Mouse (Mus musculus) liver, embryonic 13.5 days (tissue): Measurements from ENCODE around the gene Duox1. TPM values are rescaled to one million over a fixed set of nuclear protein-coding genes. Genes with fewer than 3 reads are reported as not detected.
A peak's percentile ranks its signal among the peaks of the same experiment; 100 is the strongest.

Experiments used
- ATAC-seq: fragments of 200-750 bp; cut with Nextera tagmentation; 2 replicates; pipeline ENCODE4 v1.8.0; 2017; ENCODE audit warnings: low read depth, mild to moderate bottlenecking, moderate number of reproducible peaks, moderate library complexity
- DNase-seq: peaks from one replicate; pipeline ENCODE4 v3.0.0; 2022
- H3K27ac ChIP-seq: fragments of 300-500 bp; sonication (generic); 2 replicates; pipeline ENCODE4 v1.5.1; 2015; ENCODE audit warnings: moderate library complexity, mild to moderate bottlenecking, inconsistent platforms
- H3K27me3 ChIP-seq: fragments of 300-500 bp; sonication (generic); 2 replicates; pipeline ENCODE4 v1.6.1; 2015; ENCODE audit warnings: mild to moderate bottlenecking, inconsistent platforms
- H3K36me3 ChIP-seq: fragments of 300-500 bp; sonication (generic); 2 replicates; pipeline ENCODE4 v1.6.1; 2015; ENCODE audit warnings: mild to moderate bottlenecking, inconsistent platforms
- H3K4me1 ChIP-seq: fragments of 300-500 bp; sonication (generic); replicated peaks from 2 replicates; pipeline ENCODE4 v1.6.1; 2015; ENCODE audit warnings: inconsistent platforms
- H3K4me2 ChIP-seq: fragments of 300-500 bp; sonication (generic); 2 replicates; pipeline ENCODE4 v1.6.1; 2015; ENCODE audit warnings: inconsistent platforms, mild to moderate bottlenecking, moderate library complexity
- H3K4me3 ChIP-seq: fragments of 300-500 bp; sonication (generic); replicated peaks from 2 replicates; pipeline ENCODE4 v1.5.1; 2015; ENCODE audit warnings: mild to moderate bottlenecking, inconsistent platforms
- H3K9ac ChIP-seq: fragments of 300-500 bp; sonication (generic); 2 replicates; pipeline ENCODE4 v1.6.1; 2015; ENCODE audit warnings: mild to moderate bottlenecking, inconsistent platforms
- H3K9me3 ChIP-seq: fragments of 300-500 bp; sonication (generic); replicated peaks from 2 replicates; pipeline ENCODE4 v1.6.1; 2016; ENCODE audit warnings: inconsistent platforms
- WGBS: fragments of 180-500 bp; shearing (Covaris S2); methylation state at CpG from one replicate; pipeline ENCODE4 v1.1.7; 2015; ENCODE audit not compliant: insufficient replicate concordance; 5-methylcytosine and 5-hydroxymethylcytosine counted together
- polyA plus RNA-seq: library from polyadenylated mRNA; unstranded; fragments of >200 nt; fragmentation: Nextera tagmentation; extraction: Ambion mirVana; gene quantifications from 2 replicates; pipeline ENCODE4 v1.2.1, GENCODE M21; 2015

Duox1 gene
- polyA plus RNA-seq, 1 experiment from 2014 or later = not detected

DNA sequence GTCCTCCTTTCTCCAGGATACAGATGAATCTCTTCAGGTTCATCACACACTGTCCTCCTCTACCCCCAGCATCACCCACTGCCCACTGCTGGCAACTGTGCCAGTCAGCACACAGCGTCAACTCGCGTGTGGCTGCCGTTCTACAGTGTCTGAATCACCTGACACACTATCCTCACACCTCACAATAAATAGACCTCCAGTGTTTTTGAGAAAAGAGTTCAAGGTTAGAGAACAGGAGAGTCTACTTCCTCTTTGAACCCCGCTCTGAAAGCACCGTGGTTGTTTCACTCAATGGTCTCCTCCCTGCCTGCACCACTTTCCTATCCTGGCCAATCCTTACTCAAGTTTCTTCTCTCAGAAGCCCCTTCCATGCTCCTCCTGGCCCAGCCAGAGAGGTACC, 45.7 kb downstream of the Duox1 start:
- peaks cover 37% of the 10 kb centered on the region for H3K36me3 ChIP-seq
- no peak overlapping the region for H3K4me2 ChIP-seq
- H3K4me3 ChIP-seq = no peak overlapping the region
- H3K27me3 ChIP-seq = no peaks in the 10 kb centered on the region
- peaks cover 44% of the 10 kb centered on the region for H3K4me1 ChIP-seq
- H3K9ac ChIP-seq = no peak overlapping the region
- 71% methylated on average over 6 of the region's 6 CpGs for WGBS
- no peak for DNase-seq
- no peaks in the 10 kb centered on the region for H3K9me3 ChIP-seq
- no peak overlapping the region for H3K27ac ChIP-seq
- ATAC-seq = no peak

DNA sequence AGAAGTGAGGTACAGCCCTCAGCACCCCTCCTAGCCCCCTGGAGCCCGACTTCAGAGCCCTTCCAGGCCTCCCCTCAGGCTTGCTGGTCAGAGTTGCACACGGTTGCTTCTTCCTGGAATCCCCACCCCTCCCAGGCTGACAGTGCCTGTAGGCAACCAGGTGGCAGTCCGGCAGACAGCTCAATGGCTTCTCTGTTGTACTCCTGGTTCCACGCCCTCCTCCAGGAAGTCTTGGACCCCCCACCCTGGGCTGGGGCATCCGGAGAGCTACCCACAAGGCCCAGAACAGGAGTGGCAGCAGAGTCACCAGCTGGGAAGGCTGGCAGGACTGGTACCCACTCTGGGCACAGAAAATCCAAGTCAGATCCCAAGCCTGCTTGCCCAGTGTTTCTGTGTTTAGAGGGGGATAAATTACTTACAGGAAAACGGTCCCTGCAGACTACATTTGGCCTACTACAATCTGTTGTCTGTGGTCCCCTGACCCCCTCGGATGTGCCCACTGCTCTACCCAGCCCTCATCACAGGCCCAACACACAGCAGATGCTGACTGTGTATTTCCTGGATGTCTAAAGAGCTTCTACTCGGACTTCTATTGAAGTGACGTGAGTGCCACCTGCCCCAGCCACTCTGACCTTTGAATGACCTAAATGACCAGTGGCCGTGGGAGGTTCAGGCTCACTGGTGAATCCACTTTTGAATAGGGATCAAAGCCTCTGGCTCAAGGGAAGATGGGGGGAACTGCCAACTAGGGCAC, 46.6 kb downstream of the Duox1 start:
- Histone ChIP-seq H3K36me3 (peaks cover 28% of the 10 kb centered on the region), H3K27me3 (no peaks in the 10 kb centered on the region), H3K4me1 (peaks cover 52% of the 10 kb centered on the region), H3K9me3 (no peaks in the 10 kb centered on the region), H3K4me2 (no peak overlapping the region), H3K9ac (no peak overlapping the region), H3K4me3 (no peak overlapping the region), H3K27ac (0 out of 2 replicates have a peak overlapping the region, but pooled peaks have one; percentile 0)
- no peak for DNase-seq
- ATAC-seq = no peak
- 60% methylated on average over 10 of the region's 10 CpGs for WGBS

DNA sequence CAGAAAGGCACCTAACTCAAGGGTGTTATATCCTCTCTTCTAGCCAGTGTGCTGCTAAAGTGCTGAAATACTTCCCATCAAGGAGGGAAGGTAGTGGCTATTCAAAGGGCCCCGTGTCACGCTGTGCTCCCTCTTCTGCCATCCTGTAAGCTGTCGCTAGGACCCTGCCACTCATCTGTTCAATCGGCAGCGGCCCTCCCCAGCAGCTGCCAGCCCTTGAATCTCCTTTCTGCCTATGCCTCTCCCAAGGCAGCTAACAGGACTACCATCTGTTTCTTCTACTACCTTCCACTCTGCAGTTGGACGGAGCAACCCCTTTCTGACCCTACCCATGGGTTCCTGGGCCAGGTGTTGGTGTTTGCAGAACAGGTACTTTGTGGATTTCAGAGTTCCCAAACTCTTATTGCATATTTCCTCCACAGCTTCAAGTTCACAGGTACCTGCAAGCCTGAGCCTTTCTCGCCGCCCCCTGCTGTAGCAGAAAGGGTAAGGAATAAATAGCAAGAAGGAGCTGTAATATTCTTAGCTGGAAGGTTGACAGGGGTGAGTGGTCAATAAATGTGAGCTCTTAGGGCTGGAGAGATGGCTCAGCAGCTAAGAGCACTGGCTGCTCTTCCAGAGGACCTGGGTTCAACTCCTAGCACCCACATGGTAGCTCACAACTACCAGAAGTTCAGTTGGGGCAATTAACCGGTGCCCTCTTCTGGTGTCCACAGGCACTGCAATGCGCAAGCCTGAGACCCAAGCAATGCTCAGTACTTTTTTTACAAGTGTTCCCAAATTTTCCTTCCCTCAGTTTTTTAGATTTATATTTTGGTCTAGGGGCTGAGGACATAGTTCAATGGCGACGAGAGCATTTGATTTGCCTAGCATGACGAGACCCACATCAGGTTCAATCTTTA, 47.4 kb downstream of the Duox1 start:
- H3K27ac ChIP-seq = no peak overlapping the region
- ATAC-seq = no peak
- peaks cover 25% of the 10 kb centered on the region for H3K36me3 ChIP-seq
- H3K4me1 ChIP-seq = peaks cover 61% of the 10 kb centered on the region
- DNase-seq = no peak
- no peaks in the 10 kb centered on the region for H3K27me3 ChIP-seq
- 85% methylated on average over 13 of the region's 13 CpGs for WGBS
- no peak overlapping the region for H3K4me3 ChIP-seq
- no peaks in the 10 kb centered on the region for H3K9me3 ChIP-seq
- H3K9ac ChIP-seq = no peak overlapping the region
- H3K4me2 ChIP-seq = no peak overlapping the region

DNA sequence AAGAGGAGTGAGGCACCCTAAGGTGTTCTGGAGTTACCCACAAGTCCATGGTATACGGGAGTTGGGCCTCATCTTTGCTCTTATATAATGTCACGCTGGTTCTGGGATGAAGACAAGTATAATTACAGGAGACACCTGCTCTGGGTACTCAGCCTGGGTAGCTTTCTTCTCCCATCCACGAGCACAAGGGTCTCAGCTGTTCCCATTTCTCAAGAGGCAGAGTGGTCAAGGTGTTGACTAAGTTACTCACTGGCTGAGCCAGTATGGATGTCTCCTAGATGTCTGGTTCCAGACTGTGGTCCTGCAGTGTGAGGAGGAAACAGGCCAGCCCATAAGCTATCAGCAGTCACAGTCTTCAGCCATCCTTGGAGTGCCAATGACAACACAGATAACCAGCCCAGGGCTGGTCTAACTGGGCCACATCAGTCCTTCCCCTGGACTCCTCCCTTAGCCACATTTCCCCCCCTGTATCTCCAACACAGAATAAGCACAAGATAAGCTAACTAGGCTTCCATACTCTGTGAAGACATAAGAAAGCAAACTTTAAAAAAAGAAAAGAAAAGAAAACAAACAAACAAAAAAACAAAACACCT, 49.0 kb downstream of the Duox1 start:
- H3K4me2 ChIP-seq = peak overlapping the region; percentile 51
- peak overlapping the region; percentile 44 for H3K9ac ChIP-seq
- H3K9me3 ChIP-seq = no peaks in the 10 kb centered on the region
- H3K4me3 ChIP-seq = no peak overlapping the region
- no peaks in the 10 kb centered on the region for H3K27me3 ChIP-seq
- peaks cover 71% of the 10 kb centered on the region for H3K4me1 ChIP-seq
- H3K36me3 ChIP-seq = peaks cover 20% of the 10 kb centered on the region
- 63% methylated on average over 3 of the region's 3 CpGs for WGBS
- peak overlapping the region; percentile 88 for H3K27ac ChIP-seq
- peak; percentile 90 for ATAC-seq
- peak; percentile 69 for DNase-seq

DNA sequence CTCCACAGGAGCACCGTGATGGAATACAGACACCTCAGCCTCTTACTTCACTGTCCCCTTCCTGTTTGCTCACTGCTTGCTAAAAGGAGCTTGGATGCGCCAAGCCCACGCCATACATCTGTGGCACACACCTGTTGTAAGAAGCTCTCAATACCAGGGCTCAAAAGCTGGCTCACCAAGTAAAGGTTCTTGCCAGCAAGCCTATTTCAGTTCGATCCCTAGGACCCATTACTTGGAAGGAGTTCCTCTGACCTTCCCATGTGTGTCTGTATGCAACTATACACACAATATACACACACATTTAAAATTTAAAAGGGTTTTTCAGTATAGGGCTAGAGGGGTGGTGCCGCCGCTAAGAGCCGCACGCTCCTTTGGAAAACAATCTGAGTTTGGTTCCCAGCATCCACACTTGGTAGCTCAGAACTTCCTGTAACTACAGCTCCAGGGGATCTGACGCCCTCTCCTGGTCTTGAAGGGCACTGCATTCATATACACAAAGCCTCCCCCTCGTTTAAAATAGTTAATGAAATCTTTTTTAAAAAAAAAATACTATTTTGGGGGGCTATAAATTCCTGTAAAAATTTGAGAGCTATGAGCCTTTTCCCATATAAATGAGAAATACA, 49.9 kb downstream of the Duox1 start:
- Histone ChIP-seq H3K27me3 (no peaks in the 10 kb centered on the region), H3K36me3 (peaks cover 15% of the 10 kb centered on the region), H3K9ac (no peak overlapping the region; the same call in 1 of the 2 replicates), H3K4me2 (peak overlapping the region; percentile 51; the same call in 1 of the 2 replicates), H3K4me3 (no peak overlapping the region), H3K27ac (peak overlapping the region; percentile 83), H3K9me3 (no peaks in the 10 kb centered on the region), H3K4me1 (peaks cover 80% of the 10 kb centered on the region)
- no peak for ATAC-seq
- DNase-seq = no peak
- WGBS = 76% methylated on average over 10 of the region's 10 CpGs

DNA sequence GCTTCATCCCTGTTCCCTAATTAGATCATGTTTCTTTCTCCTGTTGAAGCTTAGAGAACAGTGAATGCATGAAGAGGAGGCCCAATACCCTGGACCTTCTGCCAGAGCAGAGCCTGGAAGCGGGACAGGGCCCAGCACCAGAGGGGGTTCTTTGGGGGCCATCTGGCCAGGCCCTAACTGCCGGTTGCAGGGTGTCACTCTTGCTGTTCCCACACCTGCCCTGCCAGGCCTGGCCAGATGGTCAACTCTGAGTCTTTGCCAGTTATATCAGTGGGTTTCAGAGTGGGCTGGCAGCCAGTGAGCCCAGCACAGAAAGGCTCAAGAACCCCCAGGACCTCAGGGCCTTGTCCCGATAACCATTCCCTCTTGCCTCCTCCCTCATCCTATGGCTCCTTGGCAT, 50.6 kb downstream of the Duox1 start:
- Histone ChIP-seq H3K4me1 (peaks cover 86% of the 10 kb centered on the region), H3K27me3 (no peaks in the 10 kb centered on the region), H3K27ac (0 out of 2 replicates have a peak overlapping the region, but pooled peaks have one; percentile 16), H3K36me3 (peaks cover 15% of the 10 kb centered on the region), H3K9me3 (no peaks in the 10 kb centered on the region), H3K4me2 (no peak overlapping the region), H3K4me3 (no peak overlapping the region), H3K9ac (no peak overlapping the region; the same call in 1 of the 2 replicates)
- DNase-seq (no peak), ATAC-seq (no peak)
- WGBS = 91% methylated on average over 3 of the region's 3 CpGs

DNA sequence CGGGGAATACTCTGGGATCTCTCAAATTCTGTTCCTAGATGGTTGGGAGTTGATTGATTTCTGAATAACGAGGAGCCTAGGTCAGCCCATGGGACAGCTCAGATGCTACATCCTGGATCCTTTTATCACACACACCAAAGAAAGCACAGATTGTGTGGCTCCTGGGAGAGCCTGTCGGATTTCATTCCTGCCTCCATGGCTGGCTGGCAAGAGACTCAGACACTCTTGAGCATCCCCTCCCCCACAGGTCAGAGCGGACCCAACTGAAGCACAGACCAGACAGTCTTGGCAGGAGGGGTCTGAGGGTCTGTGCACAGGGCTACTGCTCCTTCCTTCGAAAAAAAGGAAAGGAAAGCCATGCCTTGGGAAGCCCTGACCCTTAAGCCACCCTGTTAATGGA, 51.2 kb downstream of the Duox1 start:
- H3K4me2 ChIP-seq = peak overlapping the region; percentile 99; the same call in 1 of the 2 replicates
- no peak overlapping the region for H3K4me3 ChIP-seq
- H3K9ac ChIP-seq = peak overlapping the region; percentile 91; the same call in 1 of the 2 replicates
- ATAC-seq = no peak
- H3K4me1 ChIP-seq = peaks cover 85% of the 10 kb centered on the region
- H3K36me3 ChIP-seq = peaks cover 15% of the 10 kb centered on the region
- H3K9me3 ChIP-seq = no peaks in the 10 kb centered on the region
- WGBS = 64% methylated on average over 5 of the region's 5 CpGs
- H3K27ac ChIP-seq = no peak overlapping the region
- no peaks in the 10 kb centered on the region for H3K27me3 ChIP-seq
- no peak for DNase-seq

DNA sequence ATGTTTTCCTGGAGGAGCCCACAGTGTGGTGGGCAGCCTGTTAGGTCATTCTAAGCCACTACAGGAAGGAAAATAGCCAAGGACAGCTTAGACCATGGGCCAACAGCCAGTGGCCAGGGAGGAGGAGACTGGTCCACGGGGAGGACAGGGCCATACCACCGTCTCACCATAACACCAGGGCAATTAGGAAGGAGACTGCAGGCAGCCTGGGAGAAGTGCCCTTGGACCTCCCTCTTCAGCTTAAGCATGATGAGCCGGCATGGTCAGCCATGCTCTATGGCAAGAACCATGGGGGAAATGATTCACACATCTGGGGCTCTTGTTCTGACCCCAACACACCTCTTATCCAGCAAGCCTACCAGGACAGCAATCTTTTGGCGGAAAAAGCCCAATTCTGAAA, 51.7 kb downstream of the Duox1 start:
- H3K27ac ChIP-seq = peak overlapping the region; percentile 50; the same call in 1 of the 2 replicates
- H3K36me3 ChIP-seq = peaks cover 15% of the 10 kb centered on the region
- peaks cover 81% of the 10 kb centered on the region for H3K4me1 ChIP-seq
- DNase-seq = no peak
- H3K4me3 ChIP-seq = peak overlapping the region; percentile 87
- peak overlapping the region; percentile 99 for H3K4me2 ChIP-seq
- H3K9me3 ChIP-seq = no peaks in the 10 kb centered on the region
- 51% methylated on average over 4 of the region's 4 CpGs for WGBS
- peak overlapping the region; percentile 91; the same call in 1 of the 2 replicates for H3K9ac ChIP-seq
- no peak for ATAC-seq
- no peaks in the 10 kb centered on the region for H3K27me3 ChIP-seq

DNA sequence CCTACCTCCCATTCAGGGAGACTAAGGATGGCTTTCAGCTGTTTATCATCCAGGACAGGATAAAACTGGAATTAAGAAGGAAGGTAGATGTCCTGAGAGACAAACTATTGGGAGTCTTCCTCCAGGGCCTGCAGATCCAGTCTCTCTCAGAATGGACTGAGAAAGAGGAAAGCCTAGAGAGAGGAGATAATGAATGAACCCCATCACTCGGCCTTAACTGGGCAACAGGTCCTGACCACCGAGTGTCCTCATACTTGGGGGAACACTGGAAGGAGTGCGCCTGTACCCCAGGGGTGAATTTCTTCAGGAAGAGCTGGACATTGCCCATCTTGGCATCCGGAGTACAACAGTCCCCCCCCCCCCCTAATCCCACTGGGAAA, 52.2 kb downstream of the Duox1 start:
- WGBS = 33% methylated on average over 4 of the region's 4 CpGs
- ATAC-seq (no peak), DNase-seq (no peak)
- no peaks in the 10 kb centered on the region for H3K27me3 ChIP-seq
- H3K9ac ChIP-seq = peak overlapping the region; percentile 91
- H3K36me3 ChIP-seq = peaks cover 15% of the 10 kb centered on the region
- peak overlapping the region; percentile 87 for H3K4me3 ChIP-seq
- H3K4me1 ChIP-seq = peaks cover 75% of the 10 kb centered on the region
- peak overlapping the region; percentile 50; the same call in 1 of the 2 replicates for H3K27ac ChIP-seq
- H3K9me3 ChIP-seq = no peaks in the 10 kb centered on the region
- peak overlapping the region; percentile 99 for H3K4me2 ChIP-seq

DNA sequence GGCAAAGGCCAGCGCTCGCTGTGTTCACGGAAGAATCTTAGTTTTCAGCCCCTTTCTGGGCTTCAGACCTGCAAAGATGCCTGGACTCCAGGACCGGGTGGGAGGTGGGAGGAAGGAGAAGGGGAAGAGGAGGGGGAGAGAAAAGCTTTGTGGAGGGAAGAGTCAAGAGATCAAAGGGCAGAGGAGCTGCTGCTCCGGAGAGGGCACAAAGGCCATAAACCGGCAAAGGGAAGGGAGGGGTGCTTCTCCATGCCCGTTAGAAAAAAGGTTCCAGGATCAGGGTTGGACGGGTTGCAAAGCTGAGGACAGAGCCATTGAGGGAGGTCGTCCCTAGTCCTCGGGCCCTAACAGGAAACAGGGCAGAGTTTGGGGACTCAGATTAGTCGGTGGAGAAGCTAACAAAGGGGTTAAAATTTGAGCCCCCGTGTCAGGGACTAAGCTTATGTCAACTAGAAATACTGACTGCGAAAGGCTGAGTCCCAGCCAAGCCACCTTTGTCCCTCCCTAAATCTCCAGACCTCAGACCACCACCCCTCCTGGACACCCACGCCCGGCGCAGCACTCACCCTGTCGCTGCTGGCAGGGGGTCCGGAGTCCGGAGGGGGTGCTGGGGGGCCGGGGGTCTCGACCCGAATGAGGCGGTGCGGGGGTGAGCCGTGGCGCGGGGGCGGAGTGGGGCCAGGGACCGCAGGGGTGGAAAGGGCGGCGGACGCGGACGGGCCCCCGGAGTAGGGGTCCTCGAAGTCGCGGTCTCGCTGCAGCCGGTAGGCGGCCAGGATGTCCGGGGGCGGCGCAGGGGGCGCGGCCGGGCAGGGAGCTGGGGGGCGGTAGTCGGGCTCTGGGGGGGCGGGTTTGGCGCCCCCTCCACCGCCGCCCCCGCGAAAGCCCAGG, 52.9 kb downstream of the Duox1 start:
- H3K4me3 ChIP-seq = peak overlapping the region; percentile 87
- H3K4me2 ChIP-seq = peak overlapping the region; percentile 99
- ATAC-seq = peak; percentile 15
- H3K36me3 ChIP-seq = peaks cover 8% of the 10 kb centered on the region
- H3K4me1 ChIP-seq = peaks cover 70% of the 10 kb centered on the region
- no peaks in the 10 kb centered on the region for H3K27me3 ChIP-seq
- peak overlapping the region; percentile 65 for H3K27ac ChIP-seq
- peak; percentile 28 for DNase-seq
- H3K9ac ChIP-seq = peak overlapping the region; percentile 91
- no peaks in the 10 kb centered on the region for H3K9me3 ChIP-seq
- 3% methylated on average over 52 of the region's 55 CpGs for WGBS
